Mouse (Mus musculus): ENCODE results near the gene Dnase2a.

Dnase2a gene

DNA sequence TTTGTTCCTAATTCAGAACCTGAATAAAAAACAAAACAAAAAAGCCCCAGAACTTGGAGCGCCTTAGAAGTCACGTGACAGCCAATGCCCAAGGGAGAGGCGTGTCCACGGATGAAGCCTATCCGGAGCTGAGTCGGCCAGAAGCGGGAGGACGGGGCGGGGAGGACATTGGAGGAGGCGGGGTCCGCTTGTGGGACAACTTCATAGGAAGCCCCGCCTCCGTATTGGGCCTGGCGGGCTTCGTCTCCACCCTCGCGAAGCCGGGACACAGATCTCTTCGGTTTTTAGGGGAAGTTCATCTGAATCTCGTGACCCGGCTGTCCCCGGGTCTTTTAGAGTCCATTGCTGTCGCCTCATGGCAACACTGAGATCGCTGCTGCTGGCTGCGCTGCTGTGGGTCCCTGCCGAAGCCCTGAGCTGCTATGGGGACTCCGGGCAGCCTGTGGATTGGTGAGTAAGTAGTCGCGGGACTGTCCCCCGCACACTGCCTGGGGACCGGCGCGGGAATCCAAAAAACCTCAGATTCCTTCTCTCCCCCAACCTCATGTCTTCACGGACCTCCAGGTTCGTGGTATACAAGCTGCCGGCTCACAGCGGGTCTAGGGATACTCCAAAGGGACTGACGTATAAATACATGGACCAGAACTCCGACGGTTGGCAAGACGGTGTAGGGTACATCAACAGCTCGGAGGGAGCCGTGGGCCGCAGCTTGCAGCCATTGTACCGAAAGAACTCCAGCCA is at the start of gene Dnase2a:
Gene Dnase2a (plus strand): TSS at position 140 of the 741 bp plus-strand sequence.
- peak; percentile 64 for ATAC-seq (ENCODE audit: low TSS enrichment)

DNA sequence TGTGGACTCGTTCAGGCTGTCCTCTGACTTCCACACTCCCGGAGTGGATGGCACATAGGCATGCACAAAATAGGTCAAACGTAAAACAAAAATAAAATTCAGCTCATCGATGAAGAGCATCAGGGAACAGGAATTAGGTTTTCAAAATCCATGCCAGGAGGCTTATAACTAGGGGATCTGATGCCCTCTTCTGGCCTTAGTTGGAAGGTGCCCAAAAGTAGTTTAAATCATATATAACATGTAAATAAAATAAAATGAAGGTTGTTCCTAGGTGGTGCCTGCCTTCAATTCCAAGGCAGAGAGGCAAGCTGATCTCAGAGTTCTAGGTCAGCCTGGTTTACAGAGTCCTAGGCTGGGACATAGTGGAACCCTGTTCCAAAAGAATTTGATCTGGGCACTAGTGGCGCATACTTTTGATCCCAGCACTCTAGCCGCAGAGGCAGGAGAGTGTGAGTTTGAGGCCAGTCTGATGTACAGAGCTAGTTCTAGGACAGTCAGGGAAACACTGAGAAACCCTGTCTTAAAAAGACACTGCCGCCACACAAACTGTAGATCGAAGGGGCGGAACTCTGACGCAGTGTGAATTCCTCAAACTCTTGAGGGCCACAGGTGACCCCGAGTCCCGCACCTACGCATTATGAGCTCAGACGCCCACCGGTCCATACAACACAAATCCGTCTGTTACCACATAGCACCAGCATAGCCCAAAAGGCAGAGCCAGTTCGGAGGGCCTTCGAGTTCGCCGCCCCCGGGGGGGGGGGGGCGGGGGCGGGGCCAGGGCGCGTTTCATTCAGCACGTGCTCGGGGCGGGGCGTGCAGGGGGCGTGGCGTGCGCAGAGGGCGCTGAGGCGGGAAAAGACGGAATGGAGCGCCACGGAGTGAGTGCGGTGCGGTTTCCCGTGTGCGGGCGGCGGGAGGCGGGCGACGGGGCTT is 36.7 kb upstream of the Dnase2a start, which contains the start of gene Syce2:
Gene Syce2 (plus strand): TSS at position 736 of the 933 bp plus-strand sequence.
- 0 out of 2 replicates have a peak, but pooled peaks have one; percentile 22 for ATAC-seq (ENCODE audit: low TSS enrichment)

DNA sequence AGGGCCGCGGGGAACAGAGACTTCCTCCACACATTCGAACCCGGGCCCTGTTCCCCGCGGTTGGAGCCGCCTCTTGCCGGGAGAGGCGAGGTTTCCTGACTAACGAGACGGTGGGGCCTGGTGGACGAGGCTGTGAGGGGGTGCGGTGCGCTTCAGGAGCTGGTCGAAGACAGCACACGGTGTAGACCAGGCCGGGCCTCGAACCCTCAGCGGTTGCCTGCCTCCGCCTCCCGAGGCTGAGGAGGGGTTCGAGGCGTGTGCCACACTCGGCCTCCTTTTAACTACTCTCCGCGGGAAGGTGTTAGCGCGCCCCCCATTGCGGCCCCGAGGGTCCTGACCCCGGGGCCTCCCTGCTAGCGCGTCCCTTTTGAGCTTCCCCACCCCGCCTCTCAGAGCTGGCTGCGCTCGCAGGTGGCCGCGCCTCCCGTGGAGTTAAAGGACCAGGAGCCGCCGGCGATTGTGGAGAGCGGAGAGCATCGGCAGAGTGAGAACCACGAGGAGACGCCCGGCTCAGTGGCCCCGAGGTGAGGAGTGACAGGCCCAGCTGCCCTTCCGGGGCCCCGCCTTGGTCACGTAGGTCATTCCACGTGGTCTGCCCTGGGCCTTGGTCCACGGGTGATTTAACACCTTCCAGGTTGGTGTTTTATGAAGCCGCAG is 35.9 kb upstream of the Dnase2a start:
- no peak for ATAC-seq (ENCODE audit: low TSS enrichment)

DNA sequence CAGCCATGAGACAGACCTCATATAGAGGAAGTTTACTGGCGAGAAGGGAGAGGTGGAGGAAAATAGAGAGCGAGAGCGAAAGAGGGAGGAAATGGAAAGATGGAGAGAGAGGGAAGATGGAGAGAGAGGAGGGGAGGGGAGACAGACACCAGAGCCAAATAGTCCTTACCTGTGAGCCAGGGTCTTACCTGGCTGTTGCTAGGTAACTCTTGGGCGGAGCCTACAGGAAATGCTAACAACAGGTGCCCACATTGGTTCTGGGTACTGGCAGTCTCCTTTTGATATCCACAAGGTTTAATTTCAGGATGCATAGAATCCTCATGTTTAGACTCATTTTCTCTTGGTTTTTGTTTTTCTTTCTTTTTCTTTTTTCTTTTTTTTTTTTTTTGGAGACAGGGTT is 35.3 kb upstream of the Dnase2a start:
- ATAC-seq (ENCODE audit: low TSS enrichment) = no peak

DNA sequence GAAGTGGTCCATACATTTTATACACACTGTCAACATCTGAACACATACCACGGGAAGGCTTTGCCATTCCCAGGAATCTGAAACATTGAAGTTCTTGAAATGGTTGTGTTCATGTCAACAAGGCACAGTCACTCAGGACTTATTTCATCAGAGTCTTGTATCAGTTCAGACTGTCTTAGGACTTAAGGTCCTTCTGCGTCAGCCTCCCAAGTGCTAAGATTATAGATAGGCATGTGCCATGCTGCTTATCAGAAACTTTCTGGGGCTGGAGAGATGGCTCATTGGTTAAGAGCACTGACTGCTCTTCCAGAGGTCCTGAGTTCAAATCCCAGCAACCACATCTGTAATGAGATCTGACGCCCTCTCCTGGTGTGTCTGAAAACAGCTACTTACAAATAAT is 34.0 kb upstream of the Dnase2a start:
- ATAC-seq (ENCODE audit: low TSS enrichment) = no peak

DNA sequence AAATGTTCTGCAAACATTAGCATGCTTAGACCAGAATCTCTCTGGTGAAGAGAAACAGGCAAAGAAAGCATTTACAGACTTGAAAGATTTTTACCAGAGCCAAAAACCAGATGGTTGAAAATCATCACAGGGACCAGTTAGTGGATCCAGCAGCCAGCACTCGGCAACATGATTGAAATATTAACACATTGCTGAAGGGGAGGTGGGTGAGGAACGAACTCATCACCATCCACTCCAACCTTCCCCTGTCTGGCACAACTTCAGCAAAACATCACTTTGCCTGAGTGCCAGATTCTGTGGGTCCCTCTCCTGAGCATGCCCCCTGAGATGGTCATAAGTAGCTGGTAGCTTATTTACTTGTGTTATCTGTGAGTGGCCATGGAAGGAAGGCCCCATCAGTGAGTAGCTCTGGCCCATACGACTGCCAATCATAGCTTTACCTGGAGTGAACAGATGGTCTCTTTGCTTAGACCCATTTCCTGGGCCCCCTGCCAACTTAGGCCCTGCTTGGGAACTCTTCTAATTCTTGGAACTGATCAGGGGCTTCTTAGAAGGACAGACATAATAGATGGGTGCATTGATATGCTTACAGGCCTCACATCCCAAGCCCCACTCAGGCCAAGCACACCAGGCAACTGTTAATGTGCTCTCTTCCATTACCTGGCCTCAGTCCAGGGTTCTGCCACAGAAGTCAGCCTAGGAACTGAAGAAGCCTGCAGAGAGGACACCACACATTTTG is 30.9 kb upstream of the Dnase2a start:
- no peak for ATAC-seq (ENCODE audit: low TSS enrichment)

DNA sequence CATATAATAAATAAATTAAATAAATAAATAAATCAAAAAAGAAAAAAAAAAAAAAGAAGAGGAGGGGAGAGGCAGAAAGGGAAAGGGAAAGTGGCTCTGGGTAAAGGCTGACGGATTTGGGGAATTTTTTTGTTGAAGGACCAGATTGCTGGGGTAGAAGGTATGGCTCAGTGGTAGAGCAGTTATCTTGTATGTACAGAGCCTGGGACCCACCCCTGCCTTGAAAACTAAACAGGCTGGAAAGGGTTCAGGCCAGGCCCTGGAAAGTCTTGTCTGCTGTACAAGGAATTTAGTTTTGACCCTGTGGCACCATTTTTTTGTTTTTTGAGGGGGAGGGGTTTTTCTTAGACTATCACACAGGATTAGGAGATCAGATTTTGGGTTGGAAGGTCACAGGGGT is 29.4 kb upstream of the Dnase2a start:
- ATAC-seq (ENCODE audit: low TSS enrichment) = no peak

DNA sequence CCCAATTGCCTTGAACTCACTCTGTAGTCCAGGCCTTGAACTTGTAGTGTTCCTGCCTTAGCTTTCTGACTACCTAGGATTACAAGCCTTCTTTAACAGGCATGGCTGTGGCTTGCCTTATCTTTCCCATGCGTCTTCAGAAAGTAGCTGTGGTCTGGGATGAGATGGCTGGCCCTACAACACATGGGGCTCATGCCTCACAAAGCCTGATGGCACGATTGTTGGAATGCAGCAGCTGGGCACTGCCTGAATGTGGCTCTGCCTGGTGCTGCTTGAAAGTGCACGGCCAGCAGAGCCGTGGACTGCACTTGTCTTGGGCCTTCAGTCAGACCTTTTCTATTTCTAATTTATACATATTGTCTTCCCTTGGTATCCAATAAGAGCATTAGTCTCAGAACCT is 23.6 kb upstream of the Dnase2a start:
- no peak for ATAC-seq (ENCODE audit: low TSS enrichment)

DNA sequence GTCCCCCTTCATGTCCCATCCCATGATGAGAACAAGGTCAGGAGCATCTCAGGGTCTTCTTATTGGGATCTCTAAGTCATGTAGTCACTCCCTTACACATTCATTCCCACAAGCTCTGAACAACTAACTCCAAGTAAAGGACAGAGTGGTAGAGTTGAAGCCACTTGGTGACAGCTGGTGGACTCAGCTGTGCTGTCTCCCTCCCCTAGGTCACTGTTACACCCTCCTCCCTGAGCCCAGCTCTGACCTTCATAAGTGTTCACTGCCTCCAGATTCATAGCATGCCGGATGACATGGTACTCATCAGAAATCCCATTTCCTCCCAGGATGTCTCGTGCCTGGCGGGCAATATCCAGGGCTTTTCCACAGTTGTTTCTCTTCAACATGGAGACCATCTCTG is 20.1 kb upstream of the Dnase2a start:
- ATAC-seq (ENCODE audit: low TSS enrichment) = no peak

DNA sequence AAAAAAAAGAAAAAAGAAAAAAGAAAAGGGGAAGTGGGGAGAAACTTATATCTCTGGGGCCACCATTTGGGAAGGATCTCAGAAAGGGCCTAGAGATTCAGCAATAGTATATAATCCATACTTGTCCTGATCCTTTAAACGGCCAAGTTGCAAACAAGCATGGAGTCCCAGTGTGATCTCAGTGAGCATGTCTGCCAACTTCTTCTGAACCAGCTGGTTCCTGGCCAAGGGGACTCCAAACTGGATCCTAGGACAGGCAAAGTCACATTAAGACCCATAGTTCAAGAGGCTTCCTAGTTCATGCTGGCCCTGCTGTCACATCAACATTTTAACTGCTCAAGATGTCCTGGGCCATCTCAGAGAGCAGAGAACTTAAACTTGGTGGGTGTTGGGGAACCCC is 19.2 kb upstream of the Dnase2a start:
- no peak for ATAC-seq (ENCODE audit: low TSS enrichment)

DNA sequence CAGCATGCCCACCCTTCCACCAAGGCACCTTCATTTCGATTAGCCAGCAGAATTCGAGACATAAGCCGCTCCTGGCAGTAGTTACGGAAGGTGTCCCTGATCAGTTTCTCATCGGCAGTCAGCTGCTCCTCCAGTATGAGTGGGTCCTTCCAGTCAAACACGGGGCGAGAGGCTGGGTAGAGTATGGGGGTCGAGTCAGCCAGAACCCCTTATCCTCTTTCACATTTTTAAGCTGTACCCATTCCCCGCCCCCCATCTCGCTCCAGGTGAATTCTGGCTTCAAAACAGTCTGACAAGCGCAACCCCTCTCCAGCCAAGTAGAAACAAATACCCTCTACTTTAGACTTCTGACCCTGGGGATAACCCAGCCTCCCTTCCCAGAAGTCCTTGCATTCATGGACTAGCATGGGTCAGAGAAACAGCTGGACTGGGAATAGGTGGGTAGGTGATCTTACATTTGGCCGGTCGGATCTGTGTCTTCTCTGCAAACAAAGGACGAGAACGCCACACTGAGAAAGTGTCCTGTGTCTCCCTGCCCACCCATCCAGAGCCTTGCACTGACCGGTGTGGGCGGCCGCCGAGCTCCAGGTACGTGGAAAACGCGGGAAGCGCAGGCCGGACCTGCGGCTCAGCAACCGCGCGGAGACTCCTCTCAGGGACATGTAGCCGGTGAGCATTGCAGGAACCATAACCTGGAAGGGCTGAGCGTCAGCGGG is 15.2 kb upstream of the Dnase2a start:
- no peak for ATAC-seq (ENCODE audit: low TSS enrichment)

DNA sequence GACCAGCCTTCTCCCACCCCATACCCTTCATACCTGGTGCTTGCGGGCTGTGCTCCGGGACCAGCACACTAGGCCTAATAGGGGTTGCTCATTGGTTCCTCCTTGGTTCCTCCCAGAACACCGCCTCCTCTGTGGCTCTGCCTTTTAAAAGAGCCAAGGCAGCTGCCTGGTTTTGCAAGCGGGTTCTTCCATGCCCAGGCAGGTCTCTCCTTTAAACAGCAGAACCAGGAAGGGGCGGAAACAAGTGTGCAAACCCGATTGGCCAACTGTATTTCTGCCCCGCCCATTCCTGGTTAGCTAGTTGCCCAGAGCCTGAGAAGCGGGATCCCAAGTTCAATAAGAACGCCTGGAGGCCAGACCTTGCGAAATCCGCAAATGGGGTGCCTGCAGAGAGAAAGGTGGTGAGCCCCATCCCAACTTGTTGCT is 14.6 kb upstream of the Dnase2a start, which contains the start of gene Gcdh:
Gene Gcdh (minus strand): TSS at position 213 of the 426 bp plus-strand sequence.
- ATAC-seq (ENCODE audit: low TSS enrichment) = peak; percentile 100

DNA sequence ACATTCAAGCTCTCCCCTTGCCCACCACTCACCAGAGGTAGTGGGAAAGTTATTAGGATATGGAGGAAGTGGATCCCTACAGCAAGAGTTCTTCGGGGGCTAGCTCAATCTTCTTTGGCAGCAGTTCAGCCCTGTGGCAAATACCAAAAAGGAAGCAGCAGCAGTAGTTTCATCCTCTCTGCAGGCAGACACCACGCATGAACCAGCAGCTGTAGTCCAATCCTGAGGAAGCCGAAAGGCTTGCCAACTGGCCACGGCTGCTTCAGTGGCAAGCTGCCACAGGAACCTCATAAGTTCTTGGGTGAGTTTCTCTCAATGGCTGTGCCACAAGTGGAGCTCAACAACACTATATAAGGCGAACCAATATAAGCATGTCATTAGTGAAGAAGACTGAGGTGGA is 12.4 kb upstream of the Dnase2a start:
- ATAC-seq (ENCODE audit: low TSS enrichment) = no peak

DNA sequence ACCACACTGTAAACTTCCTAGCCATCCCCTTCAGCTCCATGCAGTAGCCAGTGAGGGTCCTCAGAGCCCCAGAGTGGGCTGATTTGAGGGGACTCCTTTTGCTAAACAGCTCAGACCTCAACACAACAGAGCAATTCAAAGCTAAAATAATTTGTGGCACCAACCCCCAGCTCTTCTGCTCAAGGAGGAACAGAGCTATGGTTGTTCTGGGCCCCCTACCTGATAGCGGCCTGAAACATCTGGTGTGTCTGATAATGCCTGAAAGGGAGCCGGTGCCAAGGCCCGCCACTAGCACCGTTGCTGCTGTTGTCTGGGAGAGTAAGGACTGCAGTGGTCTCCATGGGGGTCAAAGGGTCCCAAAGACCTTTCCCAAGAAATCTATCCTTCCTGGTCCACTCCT is 7.3 kb upstream of the Dnase2a start:
- no peak for ATAC-seq (ENCODE audit: low TSS enrichment)

DNA sequence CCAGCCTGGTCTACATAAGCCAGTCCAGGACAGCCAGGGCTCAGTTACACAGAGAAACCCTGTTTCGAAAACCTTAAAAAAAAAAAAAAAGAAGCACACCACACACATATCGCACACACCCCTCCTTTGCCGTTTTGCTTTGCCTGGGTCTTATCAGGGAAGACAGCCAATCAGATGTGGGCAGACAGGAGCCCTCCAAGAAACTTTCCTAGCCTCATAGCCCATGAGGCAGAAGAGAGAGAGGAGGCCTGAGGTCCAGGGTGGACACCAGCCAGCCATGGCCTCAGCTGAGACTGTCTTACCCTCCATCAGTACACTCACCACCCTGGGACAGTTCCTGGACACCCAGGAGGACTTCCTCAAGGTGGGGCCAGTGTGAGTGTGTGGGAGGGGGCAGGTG is 6.6 kb upstream of the Dnase2a start, which contains the start of gene Klf1:
Gene Klf1 (plus strand): TSS at position 177 of the 400 bp plus-strand sequence.
- ATAC-seq (ENCODE audit: low TSS enrichment) = no peak

DNA sequence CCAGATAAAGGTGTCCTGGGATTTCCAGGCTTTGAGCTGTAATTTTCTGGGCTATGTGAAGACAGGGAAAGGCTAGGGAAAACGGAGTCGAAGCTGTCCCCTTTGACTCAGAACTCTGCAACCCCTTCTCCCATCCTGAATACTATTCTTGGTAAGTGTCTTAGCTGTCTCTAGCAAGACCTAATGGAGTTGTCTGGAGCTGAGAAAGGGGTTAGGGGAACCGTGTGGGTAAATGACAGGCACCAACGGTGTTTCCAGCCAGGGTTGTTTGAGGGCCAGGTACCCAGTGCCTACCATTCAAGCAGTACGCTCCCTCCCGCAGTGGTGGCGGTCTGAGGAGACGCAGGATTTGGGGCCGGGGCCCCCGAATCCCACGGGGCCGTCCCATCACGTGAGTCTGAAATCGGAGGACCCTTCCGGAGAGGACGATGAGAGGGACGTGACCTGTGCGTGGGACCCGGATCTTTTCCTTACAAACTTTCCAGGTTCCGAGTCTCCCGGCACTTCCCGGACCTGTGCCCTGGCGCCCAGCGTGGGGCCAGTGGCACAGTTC is 5.9 kb upstream of the Dnase2a start:
- no peak for ATAC-seq (ENCODE audit: low TSS enrichment)

DNA sequence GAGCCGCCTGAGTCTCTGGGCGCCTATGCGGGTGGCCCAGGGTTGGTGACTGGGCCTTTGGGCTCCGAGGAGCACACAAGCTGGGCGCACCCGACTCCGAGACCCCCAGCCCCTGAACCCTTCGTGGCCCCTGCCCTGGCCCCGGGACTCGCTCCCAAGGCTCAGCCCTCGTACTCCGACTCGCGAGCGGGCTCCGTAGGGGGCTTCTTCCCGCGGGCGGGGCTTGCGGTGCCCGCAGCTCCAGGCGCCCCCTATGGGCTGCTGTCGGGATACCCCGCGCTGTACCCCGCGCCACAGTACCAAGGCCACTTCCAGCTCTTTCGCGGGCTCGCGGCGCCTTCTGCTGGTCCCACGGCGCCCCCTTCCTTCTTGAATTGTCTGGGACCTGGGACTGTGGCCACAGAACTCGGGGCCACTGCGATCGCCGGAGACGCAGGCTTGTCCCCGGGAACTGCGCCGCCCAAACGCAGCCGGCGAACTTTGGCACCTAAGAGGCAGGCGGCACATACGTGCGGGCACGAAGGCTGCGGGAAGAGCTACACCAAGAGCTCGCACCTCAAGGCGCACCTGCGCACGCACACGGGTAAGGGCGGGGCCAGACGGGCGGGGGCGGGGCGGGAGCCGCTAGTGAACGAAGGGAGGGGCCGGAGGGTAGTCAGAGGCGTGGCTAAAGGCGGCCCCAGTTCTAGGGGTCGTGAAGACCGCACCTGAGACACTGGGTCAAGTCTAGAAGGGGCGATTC is 5.3 kb upstream of the Dnase2a start:
- peak; percentile 90 for ATAC-seq (ENCODE audit: low TSS enrichment)

DNA sequence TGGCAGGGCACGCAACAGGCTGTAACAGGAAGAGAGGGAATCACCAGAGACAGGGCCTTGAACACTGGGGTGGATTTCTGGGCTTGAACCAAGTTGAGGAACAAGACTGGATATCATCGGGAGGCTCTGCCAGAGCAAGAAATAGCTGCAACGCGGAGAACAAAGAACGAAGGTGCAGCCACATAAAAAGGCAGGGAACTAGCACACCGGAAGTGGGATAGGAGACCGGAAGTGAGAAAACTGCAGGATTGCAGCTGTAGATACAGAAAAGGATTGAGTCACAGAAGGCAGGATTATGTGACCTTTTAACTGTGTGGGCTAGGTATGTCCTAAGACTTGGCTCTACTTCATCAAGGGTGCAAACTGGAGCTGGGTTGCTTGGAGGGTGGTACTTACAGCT is 4.0 kb upstream of the Dnase2a start:
- no peak for ATAC-seq (ENCODE audit: low TSS enrichment)

DNA sequence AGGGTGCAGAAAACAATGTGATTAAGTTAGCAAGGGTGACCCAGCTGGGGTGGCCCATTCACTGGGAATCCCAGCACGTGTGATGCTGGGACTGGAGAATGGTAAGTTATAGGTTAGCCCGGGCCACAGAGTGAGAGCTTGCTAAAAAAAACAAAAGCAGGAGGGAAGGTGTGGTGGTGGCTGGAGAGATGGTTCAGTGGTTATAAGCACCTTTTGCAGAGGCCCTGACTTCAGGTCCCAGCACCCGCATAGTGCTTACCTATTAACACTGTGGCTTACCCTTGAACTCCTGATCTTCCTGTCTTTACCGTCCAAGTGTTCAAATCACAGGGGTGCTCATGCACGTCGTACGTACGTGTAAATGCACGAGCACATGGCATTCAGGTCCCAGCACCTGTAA is 1.3 kb upstream of the Dnase2a start:
- no peak for ATAC-seq (ENCODE audit: low TSS enrichment)

DNA sequence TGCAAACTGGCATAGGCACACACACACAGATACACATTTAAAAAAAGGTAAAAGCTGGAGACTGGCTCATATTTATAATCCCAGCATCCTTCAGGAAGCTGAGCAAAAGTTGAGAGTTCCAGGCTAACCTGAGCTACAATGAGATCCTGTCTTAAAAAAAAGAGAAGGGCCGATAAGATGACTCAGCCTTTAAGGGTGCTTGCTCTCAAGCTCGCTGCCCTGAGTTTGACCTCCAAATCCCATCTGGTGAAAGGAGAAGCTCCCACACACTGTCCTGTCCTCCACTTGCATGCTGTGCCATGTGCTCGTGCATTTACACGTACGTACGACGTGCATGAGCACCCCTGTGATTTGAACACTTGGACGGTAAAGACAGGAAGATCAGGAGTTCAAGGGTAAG is 867 bp upstream of the Dnase2a start:
- no peak for ATAC-seq (ENCODE audit: low TSS enrichment)

Measured in frontal cortex, adult (tissue).